Mouse (Mus musculus) spleen, adult 18-20 months (tissue): ENCODE measurements around the gene Klc3.
A peak's percentile ranks its signal among the peaks of the same experiment; 100 is the strongest.

Experiments used
- DNase-seq, 2 experiments: peaks; one replicate each; pipeline ENCODE4 v3.0.0; 2022; ENCODE audit warnings: mixed read lengths in 2 of 2

The Klc3 gene

DNA sequence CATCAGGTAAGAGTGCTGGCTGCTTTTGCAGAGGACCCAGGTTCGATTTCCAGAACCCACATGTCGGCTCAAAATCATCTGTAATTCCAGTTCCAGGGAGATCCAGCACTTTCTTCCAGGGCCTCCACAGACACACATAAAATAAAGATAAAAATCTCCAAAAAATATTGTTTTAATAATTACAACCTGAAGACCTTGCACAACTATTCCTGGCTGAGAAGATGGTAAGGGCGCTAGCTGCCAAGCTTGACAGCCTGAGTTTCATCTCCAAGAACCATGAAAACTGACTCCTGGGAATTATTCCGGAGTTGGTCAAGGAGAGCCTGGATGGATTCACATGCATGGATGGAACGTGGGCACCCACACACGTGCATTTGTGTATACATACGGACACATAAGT, 572 bp upstream of the Klc3 start, which contains the start of gene Ckm:
Gene Ckm, plus strand, starts transcription at position 301 of the 400 bp plus-strand sequence.
- DNase-seq = no peak

DNA sequence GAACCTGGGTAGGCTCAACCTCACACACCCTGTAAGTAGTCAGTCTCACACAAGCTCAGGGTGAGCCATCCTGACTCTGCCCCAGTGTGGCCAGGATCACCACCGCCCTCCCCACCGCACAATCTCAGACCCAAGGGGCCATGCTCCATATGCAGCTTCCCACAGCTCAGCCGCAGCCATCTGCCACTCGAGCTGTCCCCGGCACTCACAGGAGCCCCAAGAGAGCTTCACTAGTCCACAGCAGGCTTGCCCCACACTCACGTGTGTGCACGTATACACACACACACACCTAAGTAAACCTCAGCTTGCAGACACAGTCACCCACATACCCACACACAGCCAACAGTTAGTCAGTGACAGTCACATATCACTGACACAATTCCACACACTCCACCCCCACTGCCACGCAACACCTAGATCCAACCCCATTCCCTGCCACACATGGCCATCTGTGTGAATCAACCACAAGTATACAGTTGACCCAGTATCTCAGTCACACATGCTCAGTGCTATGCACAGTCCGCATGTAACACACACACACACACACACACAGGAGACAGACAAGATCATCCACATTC, 1.3 kb downstream of the Klc3 start:
- DNase-seq = no peak

DNA sequence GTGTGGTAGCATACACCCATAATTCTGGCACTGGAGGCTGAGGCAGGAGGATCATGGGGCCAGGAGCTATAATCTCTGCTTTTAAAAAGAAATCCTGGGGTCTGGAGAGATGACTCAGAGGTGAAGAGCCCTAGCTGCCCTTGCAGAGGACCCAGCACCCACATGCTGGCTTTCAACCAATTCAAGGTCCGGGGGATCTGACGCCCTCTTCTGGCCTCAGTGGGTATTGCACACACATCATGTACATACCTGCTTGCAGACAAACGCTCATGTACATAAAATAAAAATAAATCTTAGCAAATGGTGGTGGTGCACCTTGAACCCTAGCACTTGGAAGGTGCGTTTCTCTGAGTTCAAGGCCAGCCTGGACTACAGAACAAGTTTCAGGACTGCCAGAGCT, 3.0 kb downstream of the Klc3 start:
- no peak for DNase-seq

DNA sequence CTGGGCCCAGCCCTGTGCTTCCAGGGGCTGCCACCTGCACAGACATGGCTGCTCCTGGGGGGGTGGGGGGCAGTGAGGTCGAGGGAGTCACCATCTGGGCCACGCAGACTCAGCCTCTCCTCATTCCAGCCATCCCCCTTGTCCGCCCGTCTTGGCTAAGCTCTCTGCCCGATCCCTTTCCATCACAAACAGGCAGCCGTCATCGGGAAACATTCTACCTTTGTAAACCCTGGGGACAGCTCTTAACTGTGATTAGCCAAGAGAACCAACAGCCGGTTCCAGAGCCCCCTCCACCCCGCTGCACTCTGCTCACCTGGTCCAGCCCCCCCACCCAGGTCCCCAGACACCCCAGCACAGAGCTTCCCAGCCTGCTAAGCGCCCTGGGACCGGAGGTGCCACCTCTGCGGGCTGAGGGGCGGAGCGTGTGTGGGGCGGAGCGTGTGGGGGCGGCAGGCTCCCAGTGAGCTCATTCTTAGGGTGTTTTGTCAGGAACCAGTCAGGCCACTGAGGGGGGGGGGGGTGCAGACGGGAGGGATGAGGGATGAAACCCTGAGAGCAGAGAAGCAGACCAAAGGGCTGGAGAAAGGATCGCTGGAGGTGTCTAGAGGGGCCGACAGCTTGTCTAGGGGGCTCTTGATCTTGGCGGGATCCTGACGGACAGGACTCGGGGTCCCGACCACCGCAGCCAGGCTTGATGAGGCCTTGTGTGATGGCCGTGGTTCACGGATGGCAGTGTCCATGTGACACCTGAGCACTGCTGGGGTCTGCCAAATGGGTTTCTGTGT, 4.2 kb downstream of the Klc3 start:
- peak in 1 of 2 experiments; percentile 48 for DNase-seq

DNA sequence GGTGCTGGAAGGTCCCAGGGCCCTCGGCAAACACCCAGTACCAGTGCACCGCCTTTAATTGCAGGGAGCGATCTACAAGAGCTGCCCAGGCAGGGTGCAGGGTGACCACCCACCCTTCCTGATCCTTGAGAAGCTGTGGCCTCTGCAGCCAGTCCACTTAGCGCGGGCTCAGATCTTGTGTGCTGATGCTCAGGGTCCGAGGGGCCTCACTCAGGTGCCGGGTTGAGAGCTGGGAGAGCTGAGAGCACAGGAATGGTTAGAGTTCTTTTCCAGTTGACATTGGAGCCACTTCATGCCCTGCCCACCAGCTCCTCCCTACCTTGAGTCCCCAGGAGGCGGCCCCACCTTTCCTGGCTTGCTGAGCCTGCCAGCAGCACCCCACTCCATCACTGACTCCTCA, 9.4 kb downstream of the Klc3 start:
- no peak for DNase-seq

DNA sequence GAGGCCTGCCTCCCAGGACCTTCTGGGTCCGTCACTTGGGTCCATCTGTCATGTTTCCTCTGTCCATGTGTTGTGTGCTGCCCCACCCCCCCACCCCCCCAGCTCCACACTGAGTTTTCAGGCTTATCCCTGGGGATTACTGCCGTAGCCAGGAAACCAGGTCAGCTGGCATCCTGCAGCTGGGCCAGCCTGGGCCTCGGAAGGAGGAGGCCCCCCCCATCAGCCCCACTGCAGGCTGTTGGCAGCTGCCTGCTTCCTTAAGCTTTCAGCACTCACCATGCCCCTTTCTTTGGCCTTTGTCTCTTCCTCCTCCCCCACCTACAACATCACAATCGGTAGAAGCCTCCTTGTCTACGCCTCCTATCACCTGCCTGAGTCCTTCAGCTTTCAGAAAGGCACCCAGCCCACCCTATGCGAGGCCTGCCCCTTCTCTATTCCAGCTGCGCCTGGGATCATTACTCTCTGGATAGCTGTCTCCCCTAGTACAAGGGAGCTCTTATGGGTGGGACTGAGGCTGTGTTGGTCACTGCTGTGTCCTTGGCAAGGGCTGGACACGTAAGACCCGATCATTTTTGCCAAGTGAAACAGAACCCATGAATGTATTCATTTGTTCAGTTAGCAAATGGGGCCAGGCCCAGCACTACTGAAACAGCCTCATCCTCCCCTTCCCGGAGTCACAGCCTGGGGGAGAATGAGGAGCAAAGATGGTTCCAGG, 15.0 kb downstream of the Klc3 start:
- no peak for DNase-seq

DNA sequence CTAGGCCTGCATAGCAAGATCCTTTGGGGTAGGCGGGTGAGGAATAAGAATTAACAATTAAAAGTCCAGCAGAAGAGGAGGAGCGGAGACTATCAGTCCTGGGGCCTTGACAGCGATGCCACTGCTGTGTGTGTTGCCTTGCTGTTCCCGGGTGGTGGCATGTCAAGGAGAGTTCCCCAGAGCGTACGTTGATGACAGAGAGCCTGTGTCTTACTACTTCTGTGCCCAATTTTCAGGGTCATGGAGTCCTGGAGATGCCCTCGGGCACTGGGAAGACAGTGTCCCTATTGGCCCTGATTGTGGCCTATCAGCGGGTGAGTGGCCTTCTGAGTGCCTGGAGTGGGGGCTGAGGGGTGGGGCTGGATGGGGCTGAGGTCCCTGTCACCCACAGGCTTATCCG, 20.2 kb downstream of the Klc3 start:
- DNase-seq = no peak

DNA sequence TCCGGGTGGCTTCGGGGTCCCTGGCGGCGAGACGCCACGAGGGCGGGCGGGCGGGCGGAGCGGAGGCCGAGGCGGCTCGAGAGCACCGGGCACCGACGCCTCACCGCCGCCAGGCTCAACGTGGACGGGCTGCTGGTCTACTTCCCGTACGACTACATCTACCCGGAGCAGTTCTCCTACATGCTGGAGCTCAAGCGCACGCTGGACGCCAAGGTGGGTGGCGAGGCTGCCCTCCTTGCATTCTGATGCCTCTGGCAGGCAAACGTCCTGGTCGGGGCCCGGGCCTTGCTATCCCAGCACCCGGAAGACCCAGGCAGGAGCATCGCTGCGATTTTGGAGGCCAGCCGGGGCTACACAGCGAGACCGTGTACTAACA, 21.8 kb downstream of the Klc3 start:
- peak in 1 of 2 experiments; percentile 48 for DNase-seq

DNA sequence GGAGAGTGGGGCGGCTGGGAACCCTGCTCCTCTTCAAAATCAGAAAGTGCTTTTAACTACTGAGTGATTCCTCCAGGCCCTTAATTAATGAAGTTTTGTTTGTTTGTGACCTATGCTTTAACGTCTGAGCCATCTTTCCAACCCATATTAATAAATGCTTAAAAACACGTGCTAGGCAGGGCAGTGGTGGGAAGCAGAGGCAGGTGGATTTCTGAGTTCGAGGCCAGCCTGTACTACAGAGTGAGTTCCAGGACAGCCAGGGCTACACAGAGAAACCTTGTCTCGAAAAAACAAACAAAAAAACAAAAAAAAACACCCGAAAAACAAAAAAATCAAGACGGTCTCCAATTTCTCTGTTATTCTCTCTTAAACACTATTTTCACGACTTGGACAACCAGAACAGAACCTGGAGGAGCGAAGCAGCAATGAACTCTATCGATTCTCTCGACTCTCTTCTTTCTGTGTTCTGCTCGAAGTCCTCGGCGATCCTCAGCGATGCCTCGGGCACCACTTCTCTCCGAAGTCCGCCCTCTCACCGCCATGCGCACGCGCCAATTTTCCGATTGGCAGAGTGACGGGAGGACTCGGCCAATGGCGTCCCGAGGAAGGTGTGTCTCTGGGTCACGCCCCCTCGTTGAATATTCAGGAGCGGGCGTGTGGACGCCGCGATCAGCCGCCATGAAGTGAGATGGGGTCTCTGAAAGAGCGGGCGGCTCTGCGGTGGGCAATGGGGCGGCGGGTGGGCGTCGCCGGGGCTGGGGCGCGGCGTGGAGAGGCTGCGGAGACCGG, 22.3 kb downstream of the Klc3 start, which contains the start of gene Ercc2:
Gene Ercc2, plus strand, starts transcription at position 634 of the 789 bp plus-strand sequence.
- peak; percentile 96 for DNase-seq

DNA sequence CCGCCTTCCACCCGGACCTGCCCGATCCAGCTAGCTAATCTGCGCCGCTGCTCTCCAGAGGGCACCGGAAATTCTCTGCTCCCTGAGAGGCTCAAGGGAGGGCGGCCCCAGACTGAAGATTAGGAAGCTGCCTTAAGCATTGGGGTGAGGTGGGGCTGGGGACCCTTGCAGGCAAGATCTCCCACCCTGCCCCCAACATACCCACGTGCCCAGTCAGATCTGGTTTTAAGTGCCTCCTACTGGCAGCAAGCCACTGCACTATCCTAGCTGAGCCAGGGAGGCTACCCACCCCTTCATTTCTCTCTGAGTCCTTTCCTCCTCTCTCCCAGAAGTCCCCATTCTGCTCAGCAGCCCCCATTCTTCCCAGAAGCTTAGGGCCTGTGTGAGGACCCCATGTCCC, 25.9 kb downstream of the Klc3 start:
- DNase-seq = no peak

DNA sequence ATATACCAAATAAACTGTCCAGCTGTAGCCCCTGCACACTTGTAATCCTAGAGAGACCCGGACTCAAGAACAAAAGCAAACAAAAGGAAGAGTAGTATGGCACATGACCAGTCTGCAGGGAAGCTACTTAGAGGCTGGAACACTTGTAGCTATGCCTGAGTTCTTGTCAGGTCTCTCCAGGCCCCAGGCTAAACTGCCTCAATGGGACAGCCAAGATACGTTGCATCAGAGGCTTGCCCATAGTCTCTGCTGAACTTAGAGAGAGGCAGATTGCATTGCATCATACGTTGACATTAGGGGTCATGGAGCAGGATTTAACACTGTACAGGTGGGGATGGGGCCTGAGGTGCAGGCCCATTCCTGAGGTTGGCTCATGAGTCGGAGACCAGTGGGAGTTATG, 27.9 kb downstream of the Klc3 start:
- DNase-seq = no peak

DNA sequence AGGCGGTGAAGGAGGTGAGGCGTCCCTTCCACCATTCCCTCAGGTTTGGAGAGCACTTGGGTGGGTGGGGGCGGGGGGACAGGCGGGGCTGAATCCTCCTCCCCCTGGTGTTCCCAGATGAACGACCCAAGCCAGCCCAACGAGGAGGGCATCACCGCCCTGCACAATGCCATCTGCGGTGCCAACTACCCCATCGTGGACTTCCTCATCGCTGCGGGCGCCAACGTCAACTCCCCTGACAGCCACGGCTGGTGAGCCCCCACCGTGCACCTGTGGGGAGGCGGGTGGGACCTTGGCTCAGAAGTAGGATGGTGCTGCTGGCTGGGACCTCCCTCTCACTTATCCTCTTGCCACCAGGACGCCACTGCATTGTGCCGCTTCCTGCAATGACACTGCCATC, 28.5 kb downstream of the Klc3 start:
- DNase-seq = no peak

DNA sequence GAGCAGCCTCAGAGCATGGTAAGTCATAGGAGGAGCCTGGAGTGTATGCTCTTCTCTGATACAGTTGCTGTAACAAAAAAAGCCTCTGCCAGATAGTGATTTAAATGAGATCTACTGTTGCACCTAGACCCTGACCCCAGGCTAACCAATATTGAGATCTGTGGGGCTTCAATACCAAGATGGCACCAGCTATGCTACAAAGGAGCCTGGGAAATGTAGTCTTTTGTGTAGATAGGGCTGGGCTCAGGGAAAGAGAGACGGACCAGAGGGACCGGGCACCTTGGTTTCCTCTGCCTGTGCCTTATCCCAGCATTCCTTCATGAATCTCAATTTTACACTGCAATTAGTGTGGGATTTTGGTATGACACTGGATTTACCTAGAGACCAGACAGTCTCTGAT, 30.5 kb downstream of the Klc3 start:
- DNase-seq = no peak

DNA sequence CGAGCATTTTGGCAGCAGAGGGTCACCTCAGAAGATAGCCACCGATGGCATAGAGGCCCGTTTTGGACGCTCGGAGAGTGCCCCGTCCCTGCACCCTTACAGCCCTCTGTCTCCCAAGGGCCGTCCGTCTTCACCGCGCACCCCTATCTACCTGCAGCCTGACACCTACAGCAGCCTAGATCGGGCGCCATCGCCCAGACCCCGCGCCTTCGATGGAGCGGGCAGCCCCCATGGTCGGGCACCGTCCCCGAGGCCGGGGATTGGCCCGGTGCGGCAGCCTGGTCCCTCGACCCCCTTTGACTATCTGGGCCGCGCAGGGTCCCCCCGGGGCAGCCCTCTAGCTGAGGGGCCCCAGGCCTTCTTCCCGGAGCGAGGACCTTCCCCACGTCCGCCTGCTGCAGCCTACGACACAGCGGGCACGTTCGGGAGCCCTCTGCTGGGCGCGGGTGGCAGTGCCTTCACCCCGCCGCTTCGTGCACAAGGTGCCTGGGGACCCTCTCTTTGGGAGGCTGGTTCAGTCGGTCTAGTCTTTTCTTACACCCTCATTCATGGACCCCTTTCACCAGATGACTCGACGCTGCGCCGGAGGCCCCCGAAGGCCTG, 34.0 kb downstream of the Klc3 start:
- DNase-seq = peak; percentile 36 to 76

DNA sequence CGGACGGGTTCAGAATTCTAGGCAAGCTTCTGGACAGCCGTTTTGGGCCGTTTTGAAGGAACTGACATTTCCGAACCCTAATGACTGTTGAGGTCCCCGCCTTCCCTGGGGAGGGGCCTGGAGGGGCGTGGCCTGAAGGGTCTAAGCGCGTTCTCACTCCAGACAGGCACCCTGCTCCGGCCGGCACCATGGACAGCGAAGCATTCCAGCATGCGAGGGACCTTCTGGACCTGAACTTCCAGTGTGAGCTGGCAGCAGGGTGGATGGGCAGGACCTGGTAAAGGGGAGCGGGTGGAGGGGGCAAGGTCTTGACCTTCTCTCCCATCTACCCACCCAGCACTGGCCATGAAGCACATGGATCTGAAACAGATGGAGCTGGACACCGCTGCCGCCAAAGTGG, 35.5 kb downstream of the Klc3 start:
- no peak for DNase-seq

DNA sequence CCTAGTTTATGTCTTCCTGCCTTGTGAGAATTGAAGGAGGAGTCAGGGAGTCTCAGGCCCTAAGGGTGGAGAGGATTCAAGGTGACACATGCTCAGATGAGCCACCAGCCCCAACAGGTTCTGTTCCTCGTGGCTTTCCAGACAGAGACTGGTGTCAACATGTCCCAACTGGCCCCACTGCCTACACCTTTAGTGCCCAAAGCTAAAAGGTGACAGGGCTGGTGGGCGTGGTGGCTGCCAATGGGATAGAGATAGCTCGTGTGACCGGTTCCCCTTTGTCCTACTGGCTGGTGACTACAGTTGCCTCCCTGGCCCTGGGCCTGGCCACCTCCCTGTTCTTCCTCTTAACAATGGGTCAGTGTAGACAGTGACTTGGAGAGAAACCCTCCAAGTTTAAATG, 38.5 kb downstream of the Klc3 start:
- no peak for DNase-seq

DNA sequence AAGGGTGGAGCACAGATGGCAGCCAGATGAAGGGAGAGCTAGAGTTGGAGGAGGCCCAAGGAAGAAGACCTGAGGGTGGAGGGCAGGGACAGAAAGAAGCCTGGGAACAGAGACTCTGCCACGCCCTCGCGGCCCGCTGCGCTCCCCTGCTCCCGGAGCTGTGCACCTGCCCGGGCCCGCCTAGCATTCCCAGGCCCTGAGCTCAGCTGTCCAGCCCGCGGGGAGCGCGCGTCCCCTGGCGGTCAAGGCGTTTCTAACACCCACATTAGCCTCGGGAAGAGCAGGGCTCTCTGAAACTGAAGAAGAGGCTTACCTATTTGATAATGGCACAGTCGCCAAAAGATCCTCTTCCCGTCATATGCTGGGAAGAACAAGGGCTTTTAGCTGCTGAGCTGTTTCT, 40.0 kb downstream of the Klc3 start:
- peak; percentile 59 to 76 for DNase-seq

DNA sequence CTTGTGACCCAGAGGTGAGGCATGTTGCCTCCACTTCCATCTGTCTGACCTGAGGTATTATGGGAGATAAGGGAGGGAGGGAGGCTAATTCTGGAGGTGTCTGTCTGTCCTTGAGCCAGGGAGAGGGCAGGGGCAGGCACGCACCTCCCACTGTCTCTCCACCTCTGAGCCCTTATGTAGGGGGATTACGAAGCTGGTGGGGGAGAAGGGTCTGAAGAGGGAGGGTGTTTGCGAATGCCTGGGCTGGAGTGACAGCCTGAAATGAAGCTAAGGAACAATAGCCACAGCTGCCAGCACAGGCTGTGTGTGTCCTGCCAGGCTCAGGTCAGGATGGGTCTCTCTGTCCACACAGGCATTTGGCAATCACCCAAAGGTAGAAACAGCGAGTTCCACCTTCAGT, 41.6 kb downstream of the Klc3 start:
- no peak for DNase-seq

DNA sequence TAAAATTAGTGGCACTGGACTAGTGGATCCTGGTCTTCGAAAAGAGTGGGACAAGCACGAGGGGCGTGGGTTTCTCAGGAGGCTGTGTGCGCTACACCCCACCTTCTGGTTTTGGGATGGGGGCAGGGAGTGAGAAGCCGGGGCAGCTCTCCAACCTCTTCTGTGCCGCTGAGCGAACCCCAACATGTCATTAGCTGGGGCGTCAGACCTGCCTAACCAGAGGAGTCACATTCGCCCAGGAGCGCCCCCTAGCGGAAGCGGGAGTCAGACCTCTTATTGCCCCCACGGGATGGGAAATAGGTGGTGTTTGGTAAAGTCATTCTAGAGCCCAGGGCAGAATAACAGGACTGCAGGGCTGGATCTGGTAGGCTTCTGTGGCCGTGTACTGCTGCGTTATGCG, 42.2 kb downstream of the Klc3 start:
- DNase-seq = peak; percentile 57 to 79

DNA sequence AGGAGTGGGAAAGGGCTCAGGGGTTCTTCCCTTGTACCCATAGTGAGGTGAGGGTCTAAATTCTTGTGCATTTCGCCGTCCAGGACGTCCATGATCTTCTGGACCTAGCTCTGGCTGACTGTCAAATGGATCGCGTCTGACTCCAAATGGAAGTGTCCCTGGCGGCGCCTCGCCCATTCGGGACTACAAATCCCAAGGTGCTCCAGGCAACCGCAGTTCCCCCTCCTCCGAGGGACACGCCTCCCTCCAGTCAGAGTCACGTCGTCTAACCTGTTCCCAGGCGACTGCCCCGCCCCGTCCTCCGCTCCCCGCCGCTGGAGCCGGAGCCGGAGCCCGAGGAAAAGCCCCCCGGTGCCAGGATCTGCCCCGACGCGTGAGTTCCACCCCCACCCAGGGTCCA, 43.0 kb downstream of the Klc3 start:
- DNase-seq = peak; percentile 58 to 63

DNA sequence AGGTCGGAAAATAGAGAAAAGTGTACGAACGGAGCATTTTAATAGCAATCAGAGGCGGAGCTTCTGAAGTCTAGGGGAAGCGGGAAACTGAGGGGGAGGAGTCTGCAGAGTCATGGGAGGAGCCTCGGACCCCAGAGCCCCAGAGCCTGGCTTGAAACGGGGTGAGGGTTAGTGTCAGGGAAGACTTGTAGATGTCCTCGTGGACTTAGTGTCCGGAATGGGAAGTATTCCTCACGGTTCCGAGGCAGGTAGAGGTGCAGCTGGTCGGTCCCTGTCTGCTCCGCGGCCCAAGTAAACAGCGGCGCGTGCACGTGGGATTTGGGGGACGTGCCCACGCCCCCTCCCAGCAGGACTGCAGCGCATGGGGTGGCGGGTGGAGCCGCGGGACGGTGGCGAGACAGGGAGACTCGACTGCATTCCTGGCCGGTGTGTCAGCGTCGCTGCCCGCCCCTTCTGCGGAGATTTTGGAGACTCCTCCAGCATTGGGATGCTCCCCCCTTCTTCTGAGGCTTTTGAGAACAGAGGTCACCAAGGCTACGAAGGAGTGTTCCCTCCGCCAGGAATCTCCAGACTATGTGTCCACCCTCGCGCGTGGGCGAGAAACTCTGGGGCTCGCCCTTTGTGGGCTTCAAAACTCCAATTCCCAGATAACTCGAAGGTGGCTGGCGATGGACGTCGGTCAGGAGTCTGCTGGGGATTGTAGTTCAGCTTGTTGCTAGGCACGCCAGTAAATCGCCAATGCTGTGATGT, 43.8 kb downstream of the Klc3 start:
- DNase-seq = peak; percentile 46 to 70

DNA sequence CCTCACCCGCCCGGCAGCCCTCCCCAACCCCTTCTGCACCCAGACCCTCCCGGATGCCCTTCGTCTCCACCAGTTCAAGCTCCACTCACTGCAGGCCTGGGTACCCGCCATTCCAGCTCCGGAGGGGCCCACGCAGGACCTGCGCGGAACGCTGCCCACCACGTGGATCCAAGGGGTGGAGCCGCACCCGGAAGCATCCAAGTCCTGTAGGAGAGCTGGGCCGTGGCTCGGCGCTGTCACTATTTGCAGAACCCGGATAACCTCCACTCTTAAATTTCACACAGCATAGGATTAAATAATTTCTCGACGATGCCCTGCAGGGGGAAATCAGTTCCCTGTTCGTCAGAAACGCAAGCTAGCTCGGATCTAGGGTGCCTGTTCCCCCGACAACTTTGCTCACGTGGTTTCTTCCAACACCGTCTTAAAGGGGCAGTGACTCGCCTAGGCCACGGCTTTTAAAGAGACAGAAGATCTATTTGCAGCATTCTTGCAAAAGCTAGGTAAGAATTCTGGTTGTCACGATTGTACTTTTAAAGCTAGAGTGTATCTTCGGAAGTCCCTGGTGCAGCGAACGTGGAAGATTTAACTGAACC, 44.5 kb downstream of the Klc3 start, which contains the start of the genes Cd3eap and Ppp1r13l:
Gene Cd3eap, minus strand, starts transcription at position 185 of the 593 bp plus-strand sequence.
Gene Ppp1r13l, plus strand, starts transcription at position 451 of the 593 bp plus-strand sequence.
- DNase-seq = peak; percentile 70 to 82
